Mouse (Mus musculus) ovary, adult 18-20 months (tissue): Measurements from ENCODE around the gene Rab13.
"Not testable (repeated sequence)": the region's sequence is repeated elsewhere in the genome, so short reads cannot be mapped to it uniquely, and the experiment has no call there.

Experiments used
- DNase-seq: peaks from one replicate; pipeline ENCODE4 v3.0.0; 2022; ENCODE audit warnings: low spot score, mixed read lengths

Gene Rab13

GRCm38 (mm10) chr3:90231075-90231474 is 17.6 kb downstream of the Rab13 start:
- DNase-seq: no peak

DNA sequence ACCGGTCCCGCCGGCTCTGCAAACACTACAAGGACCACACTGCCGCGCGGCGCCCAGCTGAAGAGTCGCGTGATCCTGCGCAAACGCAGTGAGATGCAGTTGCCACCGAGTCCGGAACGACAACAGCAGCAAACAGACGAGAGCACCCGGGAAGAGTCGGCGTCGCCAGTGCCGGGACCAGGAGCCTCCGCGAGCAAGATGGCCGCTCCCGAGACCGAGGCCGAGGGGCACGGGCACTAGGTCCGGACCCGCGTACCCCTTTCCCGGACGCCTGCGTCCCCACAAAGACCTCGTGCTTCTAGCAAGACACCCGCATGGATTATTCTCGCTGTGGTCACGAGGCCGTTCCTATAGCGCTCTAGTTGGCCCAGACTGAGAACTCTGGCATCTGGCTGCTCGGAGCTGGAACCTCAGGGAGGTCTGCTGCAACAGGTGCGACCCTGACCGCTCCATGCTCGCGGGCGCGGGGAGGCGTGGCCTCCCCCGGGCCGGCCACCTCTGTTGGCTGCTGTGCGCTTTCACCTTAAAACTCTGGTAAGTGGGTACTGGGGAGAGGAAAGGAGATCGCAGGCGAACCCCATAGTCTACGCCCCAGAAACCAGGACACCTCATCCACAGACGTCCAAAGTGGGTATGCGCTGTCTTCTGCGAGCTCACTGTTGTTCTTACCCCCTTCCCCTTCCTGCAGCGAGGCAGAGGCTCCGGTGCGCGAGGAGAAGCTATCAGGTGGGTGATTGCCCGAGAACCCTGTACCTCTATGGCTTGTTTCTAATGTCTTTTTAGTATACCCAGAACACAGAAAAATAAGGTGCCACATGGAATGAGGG is 18.2 kb downstream of the Rab13 start, which contains the start of gene Jtb:
TSS of gene Jtb (plus strand) at position 91 of the 827 bp plus-strand sequence.
- peak; percentile 92 for DNase-seq

GRCm38 (mm10) chr3:90241251-90241650 is 27.8 kb downstream of the Rab13 start:
- DNase-seq: no peak

GRCm38 (mm10) chr3:90241669-90242358 is 28.3 kb downstream of the Rab13 start:
- DNase-seq: no peak

GRCm38 (mm10) chr3:90242984-90243775 is 29.7 kb downstream of the Rab13 start, which contains the start of gene Creb3l4:
Gene Creb3l4, minus strand, starts transcription at chr3:90243512.
- peak; percentile 60 for DNase-seq

- no peak for DNase-seq
These were observed 31.9 kb downstream of the Rab13 start for GRCm38 (mm10) chr3:90245406-90245805.

DNA sequence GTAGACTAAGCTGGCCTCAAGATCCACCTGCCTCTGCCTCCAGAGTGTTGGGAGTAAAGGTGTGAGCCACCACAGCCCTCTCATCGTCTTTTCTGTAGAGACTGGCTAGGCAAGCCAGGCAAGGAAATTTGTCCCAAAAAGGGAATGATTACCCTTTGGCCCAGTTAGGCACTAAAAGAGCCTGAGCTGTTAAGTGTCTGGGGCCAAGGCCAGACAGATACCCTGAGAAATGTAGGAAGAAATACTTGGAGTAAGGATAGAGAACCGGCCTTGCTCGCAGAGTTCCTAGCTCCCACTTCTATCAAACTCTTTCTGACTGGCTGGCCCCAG is 34.1 kb downstream of the Rab13 start:
- DNase-seq: no peak

GRCm38 (mm10) chr3:90247960-90248745 is 34.7 kb downstream of the Rab13 start, which contains the start of gene Slc39a1:
Gene Slc39a1, plus strand, starts transcription at chr3:90248172.
- DNase-seq: peak; percentile 93

- DNase-seq: no peak
These were observed 35.2 kb downstream of the Rab13 start for GRCm38 (mm10) chr3:90248746-90249100.

GRCm38 (mm10) chr3:90250791-90251190 is 37.3 kb downstream of the Rab13 start:
- no peak for DNase-seq

- not testable (repeated sequence) for DNase-seq
These were observed 38.3 kb downstream of the Rab13 start for GRCm38 (mm10) chr3:90251731-90252226.

DNA sequence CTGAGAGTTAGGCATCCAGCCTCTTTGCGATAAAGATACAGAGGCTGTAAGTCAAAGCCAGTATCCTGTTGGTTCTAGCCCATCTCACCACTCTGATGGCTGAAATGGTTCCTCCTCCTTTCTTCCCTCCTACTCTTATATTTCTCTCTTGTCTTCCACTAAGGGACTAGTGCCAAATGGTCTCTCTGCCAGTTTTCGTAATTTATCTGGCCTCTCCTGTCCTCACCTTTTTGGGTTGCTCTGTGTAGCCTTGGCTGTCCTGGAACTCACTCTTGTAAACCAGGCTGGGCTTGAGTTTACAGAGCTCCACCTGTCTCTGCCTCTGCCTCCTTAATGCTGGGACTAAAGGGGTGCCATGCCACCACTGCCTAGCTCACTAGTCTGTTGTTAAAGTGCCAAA is 39.2 kb downstream of the Rab13 start:
- not testable (repeated sequence) for DNase-seq

DNA sequence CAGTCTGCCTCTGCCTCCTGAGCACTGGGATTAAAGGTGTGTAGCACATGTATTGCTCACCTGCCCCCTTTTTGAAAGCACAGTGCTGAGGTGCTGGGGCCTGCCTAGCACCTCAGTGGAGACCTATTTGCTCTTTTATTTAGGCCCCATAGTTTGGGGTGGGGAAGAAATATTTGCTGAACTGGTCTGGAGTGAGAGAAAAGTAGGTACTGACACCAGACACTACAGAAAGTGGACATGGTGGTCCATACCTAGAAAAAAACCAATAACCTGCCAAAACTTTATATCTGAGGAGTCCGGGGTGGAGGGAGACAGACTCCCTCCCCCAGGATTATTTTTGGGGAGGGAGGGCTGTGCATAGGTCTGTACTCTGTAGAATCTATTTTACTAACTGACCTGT is 39.7 kb downstream of the Rab13 start:
- DNase-seq: not testable (repeated sequence)

DNA sequence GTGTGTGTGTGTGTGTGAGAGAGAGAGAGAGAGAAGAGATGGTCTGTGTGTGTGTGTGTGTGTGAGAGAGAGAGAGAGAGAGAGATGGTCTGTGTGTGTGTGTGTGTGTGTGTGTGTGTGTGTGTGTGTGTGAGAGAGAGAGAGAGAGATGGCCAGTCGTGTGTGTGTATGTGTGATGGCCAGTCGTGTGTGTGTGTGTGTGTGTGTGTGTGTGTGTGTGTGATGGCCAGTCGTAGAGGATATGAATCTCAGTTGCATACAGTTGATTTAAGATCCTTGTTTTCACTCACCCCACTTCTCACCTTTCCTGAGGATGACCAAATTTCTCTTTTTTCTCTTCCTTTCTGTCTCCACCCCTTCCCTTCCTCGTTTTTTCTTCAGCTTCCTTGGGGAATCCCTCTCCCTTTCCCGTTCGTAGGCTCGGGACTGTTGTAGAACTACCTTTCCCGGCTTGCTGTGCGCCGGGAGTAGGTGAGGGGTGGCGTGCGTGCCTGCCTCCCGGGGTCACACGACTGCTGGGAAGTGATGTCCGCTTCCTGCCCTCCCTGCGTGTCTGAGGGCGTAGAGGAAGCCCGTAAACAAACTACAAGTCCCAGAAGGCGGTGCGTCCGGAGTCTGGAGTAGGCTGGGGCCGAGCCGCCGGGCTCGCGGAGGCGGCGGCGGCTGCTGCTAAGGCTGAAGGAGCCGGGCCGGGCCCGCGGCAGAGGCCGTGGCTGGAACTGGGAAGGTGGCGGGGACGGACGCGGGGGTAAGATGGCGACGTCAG is 40.3 kb downstream of the Rab13 start, which contains the start of gene Crtc2:
TSS of gene Crtc2 (plus strand) at position 511 of the 766 bp plus-strand sequence.
- DNase-seq: peak; percentile 97

DNA sequence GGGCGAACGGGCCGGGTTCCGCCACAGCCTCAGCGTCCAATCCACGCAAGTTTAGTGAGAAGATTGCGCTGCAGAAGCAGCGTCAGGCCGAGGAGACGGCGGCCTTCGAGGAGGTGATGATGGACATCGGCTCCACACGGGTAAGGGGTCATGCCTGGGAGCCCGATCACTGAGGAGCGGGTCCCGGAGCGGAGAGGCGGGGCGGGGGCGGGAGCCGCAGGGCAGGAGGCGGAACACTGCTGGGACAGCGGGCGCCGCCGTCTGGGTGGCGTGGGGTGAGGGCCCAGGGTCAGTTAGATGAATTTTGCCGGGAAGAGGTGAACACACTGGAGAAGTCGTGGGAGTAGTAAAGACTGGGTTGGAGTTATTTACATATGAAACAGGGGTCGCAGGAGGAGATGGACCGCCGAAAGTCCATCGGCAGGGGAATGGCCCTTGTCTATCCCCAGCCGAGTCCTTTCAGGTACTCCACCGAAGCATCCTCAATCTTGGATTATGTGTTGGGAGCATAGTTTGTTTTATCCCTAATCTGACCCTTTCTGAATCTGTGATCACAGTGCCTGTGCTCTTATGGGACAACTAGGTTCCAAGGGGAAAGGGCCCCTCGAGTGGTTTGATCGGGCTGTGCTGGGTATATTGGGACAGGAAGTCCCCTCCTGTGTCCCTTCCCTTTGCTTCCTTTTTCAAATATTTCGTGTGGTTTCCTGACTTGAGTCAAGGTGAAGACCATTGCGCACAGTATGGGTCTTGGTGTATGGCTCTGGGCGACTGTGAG is 41.1 kb downstream of the Rab13 start:
- no peak for DNase-seq

DNA sequence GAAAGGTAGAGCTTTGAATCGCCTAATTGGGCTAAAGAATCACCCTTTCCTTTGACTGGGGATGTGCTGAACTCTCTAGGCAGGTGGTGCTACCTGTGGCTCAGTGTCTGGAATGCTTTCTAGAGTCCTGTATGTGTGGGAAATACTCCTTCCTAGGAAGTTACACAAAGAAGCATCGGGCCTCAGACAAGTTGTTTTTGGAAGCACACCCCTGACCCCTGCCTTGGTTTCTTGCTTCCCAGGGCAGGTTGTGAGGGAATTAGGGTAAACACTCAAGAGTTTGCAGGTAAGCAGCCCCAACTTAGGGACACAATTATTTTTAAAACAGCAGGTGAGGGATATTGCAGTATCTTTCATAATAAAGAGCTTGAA is 41.7 kb downstream of the Rab13 start:
- no peak for DNase-seq

GRCm38 (mm10) chr3:90255784-90256353 is 42.4 kb downstream of the Rab13 start:
- DNase-seq: no peak

DNA sequence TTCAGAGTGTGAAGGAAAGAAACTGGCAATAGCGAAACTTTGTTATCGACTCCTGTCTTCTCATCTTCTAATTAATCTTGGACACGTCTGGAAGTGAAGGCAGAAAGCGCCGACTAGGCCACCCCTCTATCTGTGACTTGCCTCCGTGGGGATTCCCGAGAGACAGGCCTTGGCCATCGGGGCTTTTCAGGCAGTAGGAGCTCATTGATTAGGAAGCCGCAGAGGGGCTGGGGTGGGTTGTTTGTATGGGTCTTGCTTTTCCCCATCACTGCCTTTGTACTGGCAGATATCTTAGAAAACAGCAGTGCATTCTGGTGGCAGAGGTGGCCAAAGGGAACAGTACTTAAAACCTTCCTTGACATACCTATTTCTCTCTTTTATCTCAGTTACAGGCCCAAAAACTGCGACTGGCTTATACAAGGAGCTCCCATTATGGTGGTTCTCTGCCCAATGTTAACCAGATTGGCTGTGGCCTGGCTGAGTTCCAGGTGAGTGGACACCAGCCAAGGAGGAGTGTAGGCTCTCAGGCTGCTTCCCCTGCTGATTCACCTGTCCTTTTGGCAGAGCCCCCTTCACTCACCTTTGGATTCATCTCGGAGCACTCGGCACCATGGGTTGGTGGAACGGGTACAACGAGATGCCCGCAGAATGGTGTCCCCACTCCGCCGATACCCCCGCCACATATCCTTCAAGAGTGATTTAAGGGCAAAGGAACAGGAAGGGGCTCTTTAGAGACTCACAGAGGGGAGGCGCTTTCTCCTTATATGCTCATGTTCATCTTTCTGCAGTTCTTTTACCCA is 43.4 kb downstream of the Rab13 start:
- DNase-seq: no peak

DNA sequence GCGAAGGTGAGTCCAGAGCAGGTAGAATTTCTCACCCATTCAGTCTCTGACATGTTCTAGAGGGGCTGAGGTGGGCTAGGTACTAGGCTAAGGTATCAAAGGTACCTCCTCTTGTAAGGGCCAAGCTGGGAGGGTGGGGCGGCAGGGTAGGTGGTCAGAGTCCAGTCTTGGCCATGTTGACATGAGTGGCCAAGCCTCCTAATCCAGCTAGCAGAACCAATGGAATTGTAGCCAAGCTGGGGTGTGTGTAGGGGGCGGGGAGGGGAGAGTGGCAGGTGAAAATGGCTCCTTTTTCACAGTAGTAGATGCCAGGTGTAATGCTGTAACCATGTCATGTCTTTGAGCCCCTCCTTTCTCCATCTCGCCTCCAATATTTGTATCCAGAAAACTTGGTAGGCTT is 45.0 kb downstream of the Rab13 start:
- DNase-seq: no peak
